Mouse (Mus musculus) mouse embryonic stem cell (cell line): Measurements from ENCODE around the gene Defb19.

Experiments
- in situ Hi-C, 2 experiments: fragments of 300-500 bp; cut with MboI; formaldehyde crosslinking; loops; 1 replicate in 1 of 2; 3 replicates in 1 of 2; pipeline ENCODE4 v1.14.3; 2019 to 2020; ENCODE audit warnings: low sequenced_read_pairs in 2 of 2, low pct_unique_long_range_greater_than_20kb in 1 of 2, mixed read lengths in 1 of 2; ENCODE audit not compliant: unreplicated experiment in 1 of 2

Defb19 gene

DNA sequence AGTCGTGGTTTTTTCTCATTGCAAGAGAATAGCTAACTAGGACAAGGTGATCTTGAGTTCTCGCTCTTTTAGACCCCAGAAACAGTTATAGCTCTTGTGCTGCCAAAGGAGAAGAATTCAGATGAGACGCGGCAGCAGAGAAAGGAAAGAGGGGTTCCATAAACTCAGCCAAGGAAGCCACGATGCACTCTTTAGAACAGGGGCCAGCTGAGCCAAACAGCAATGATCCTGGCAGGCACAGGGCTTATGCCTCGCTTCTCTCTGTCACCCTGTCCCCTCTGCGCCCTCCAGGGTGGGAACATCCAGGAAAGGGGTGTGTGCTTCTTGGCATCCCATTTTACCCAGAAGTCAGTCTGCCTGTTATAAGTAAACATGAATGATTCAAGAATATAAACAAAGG lies 19.2 kb upstream of the Defb19 start, which contains the start of gene Defb45:
TSS of gene Defb45 (minus strand) at position 101 of the 400 bp plus-strand sequence.
- in situ Hi-C loops = no loop called here

DNA sequence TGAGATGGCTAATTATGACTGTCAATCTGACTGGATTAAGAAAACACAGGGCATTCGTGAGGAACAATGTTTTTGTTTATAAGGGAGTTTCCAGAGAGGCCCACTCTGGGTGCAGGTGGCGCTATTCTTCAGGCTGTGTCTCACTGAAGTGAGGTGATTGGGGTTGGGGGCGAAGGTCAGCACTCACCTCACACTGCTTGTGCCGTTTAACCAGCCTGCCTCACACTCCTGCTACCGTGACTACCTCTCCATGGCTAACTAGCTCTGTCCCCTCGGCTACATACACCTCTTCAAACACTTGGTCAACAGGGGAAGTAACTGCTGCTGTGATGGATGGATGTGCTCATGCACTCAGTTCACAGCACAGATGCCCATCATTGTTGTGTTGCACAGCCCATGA lies 8.9 kb upstream of the Defb19 start:
- in situ Hi-C loops = no loop called here

DNA sequence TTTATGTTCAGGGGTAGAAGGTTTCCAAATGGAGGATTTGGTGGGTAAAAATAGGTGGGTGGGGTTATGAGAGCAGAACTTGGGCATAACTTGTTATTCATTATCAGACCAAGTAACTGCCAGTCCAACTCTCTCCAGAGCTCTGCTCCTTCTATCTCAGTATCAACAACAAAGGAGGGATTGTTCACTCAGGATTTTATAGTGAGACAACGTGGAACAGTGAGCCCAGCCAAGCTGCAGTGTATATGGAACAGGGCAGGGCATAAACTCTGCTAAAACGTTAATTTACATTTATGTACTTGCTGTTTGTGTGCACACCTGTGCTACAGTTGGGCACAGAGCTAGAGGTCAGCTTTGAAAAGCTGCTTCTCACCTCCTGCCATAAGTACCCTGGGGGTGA lies 8.3 kb upstream of the Defb19 start:
- in situ Hi-C loops = no loop called here

DNA sequence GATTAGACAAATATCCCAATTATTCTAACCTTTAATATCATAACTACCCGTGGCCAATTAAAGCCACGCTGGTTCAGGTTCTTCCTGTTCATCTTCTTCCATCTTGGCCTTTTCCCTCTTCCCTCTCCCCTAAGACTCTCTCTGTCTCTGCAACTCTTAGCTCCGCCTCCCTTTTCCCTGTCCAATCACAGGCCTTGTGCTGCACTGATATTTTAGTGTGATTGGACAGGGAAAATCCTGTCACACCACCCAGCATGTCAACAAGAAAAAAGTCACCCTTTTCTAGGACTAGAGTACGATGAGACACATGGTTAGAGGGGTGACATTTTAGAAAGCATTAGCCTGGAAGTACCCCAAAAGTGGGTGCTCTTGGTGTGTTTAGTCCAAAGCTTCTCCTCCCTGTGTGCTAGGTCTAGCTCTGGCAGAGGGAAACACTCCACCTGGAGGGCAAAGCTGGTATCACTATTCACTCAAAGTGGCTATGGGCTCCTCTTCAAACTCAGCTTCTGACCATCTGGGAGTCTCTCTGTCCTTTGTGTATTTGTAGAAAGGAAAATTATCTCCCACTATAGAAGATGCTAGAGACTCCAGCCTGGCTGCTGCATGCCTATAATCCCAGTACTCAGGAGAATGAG lies 6.9 kb upstream of the Defb19 start:
- in situ Hi-C loops = no loop called here

DNA sequence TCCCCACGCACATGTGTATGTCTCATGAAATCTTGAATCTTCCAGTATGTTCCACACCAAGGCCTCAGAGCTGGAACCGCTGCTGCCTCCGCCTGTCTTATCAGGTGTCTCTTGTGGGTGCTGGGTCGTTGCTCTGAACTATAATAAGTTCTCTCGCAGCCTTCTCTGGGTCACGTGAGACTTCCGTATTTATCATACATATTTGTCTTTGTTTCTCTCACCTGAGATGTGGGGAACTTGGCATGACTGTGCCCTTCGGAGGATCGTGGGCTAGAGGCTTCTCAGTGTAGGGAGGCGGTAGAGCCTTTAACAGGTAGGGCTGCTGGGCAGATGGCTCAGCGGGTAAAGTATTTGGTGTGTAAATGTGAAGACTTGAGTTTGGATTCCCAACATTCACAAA lies 500 bp upstream of the Defb19 start:
- in situ Hi-C loops = no loop called here

DNA sequence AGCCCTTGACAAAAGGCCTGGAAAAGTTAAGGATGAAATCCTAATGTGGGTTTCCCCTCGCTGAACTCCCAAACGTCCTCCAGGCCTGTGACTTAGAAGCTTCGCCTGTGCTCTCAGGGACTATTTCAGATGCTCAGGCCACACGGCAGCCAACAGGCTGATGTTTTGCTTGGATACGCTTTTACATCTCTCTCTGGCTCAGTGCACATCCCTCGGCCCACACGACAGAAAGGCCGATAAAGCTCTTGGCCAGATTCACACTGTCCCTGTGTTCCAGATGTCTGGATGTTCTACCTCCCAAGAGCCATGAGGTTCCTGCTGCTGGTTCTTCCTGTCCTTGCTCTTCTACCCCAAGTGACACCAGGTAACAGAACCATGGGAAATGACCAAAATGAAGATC lies 6.6 kb downstream of the Defb19 start:
- in situ Hi-C loops = no loop called here

DNA sequence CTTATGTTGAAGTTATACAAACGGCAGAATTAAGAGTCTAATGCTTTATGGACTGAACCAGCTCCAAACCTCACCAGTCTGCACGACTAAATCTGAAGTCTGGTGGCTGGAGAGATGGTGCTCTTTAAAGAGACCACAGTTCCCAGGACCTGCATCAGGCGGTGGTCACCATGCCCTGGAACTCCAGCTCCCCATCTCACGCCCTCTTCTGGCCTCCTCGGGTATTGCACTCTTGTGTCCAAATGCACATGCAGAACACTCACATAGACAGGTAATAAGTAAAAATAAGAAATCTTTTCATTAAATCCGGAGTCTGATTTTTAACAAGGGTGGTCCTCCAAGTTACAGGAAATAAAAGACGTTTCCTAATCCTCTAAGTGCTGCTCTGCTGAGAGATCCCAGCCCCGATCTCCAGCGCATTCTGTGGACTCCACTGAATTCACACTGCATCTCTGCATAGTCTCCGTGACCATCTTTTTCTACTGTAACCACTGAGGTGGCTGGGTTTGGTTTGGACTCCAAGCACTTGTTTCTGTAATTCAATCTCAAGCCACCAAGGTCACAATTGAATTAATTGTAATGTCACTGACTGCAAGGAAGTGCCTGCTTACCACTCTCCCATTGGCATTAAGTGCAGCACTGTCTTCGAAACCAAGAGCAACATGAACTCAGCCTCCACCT lies 7.9 kb downstream of the Defb19 start, which contains the start of gene Defb21:
TSS of gene Defb21 (plus strand) at position 631 of the 681 bp plus-strand sequence.
- in situ Hi-C loops = no loop called here

DNA sequence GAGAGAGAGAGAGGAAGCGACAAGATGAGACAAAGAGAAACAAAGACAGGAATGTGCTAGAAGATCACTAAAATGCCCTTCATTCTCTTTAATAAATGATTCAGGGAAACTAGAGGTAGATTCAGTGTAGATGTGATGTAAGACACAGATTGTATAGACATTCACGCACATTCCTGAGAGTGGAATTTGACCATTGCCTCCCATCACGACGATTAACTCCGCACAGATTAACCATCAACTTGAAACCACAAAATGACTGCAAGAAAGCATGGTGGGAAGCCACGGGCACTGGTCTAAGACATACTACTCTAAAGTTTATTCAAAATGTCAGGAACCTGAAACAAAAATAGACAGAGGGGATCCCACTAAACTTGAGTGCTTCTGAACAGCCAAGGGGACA lies 9.8 kb downstream of the Defb19 start:
- in situ Hi-C loops = no loop called here

DNA sequence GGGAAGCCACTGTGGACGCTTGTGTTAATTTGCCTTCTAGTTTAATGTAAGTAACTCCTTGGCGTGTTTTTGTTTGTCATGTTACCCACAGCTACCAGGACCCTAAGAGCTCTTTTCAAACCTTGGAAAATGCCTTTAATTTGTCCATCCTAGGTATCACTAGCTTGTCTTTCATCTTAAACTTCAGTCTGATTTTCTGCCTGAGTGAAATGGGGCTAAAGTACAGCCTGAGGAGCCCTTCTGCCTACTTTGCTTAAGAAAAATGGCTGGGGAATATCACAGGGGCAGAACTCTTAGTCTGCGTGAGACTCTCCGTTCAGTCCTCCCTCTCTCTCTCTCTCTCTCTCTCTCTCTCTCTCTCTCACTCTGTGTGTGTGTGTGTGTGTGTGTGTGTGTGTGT lies 10.2 kb downstream of the Defb19 start:
- in situ Hi-C loops = no loop called here

DNA sequence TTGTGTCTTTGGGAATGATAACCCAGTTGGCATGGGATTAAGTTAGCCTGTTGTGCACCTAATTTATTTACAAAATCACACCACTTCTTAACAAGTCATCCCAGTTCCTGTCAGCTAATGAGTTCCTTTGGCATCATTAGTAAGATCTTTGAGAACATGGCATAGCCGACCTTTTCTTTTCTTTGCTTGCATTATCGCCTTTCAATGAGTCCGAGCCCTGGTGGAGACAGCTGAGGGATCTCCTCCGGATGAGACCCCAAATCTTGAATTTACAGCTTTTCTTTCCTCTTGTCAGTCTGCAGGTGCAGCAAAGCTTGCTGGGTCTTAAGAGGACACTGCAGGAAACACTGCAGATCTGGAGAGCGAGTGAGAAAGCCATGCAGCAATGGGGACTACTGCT lies 11.1 kb downstream of the Defb19 start, which contains the start of gene Gm17416:
TSS of gene Gm17416 (plus strand) at position 301 of the 400 bp plus-strand sequence.
- in situ Hi-C loops = no loop called here

DNA sequence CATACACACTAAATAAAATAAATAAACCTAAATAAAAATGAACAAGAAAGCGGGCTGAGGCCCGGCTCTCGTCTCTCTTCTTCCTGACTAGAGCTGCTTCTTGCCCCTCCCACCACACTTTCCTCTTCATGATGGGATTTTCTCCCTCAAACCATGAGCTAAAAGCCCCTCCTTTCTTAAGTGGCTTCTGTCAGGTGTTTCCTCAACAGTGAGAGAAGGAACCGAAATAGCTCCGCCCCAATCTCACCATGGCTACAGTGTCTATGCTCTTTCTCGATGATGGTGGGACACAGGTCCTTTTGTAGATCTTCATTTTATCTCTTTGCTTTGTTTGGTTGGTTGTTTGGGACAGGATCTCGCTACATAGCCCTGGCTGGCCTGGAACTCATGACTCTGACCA lies 23.5 kb downstream of the Defb19 start:
- in situ Hi-C loops = no loop called here

DNA sequence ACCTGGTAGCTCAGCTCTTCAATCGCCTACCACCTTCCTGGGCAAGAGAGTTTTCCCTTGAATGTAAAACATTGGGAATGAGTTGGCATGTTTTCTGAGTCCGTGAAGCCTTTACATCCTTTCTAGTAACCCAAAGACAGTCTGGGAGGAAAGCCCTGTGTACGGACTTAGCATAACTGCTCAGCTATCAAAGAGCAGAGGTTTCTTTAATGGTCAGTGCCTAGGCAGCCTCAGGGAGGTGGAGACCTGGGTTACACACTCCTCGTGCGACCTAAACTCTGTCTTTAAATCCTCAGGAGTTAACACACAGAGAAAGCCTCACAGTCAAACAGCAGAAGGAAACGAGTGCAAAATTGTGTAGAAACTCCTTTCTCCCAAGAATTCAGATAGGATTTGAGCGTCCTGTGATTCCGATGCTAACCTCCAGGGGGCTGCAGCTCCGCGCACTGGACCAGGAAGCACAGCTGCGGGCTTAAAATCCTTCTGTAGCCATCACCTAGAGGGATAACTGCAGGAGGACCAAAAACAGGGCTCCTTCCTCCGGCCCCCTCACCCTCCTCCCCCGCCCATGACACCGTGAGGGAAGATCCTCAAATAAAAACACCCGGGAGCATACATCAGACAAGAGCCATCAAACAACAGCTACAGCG lies 26.2 kb downstream of the Defb19 start:
- in situ Hi-C loops = no loop called here

DNA sequence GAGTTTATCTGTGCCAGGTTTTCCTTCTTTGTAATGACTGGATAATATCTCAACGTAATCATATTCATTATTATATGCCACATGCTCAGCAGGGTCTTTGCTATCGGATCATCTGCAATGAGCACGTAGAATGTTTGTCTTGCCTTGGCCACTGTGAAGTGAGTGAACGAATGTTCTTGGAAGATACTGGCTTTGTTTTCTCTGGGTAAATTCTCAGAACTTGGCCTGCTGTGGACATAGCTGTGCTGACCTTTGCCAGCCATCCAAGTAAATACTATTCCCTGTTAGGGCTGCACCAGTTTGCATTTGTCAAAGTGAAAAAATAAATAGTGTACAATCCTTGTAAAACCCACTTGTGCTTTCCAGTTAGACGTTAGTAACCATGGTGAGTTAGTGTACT lies 32.0 kb downstream of the Defb19 start:
- in situ Hi-C loops = no loop called here

DNA sequence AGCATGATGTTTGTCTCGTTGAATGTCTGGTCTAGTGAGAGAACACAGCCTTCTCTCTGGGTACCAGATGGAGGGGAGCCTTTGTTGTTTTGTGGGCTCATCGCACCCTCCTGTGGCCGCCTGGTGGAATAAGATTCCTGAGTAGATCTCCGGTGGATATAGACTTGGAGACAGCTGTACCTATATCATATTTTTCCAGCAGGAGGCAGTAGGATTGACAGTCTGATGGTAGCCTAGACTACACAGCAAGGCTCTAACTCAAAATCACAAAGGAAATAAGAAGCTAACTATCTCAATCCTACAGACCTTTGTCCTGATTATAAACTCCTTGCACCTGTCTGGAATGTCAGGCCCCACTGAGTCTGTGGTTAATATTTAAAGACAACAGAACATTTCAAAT lies 35.4 kb downstream of the Defb19 start:
- in situ Hi-C loops = no loop called here

DNA sequence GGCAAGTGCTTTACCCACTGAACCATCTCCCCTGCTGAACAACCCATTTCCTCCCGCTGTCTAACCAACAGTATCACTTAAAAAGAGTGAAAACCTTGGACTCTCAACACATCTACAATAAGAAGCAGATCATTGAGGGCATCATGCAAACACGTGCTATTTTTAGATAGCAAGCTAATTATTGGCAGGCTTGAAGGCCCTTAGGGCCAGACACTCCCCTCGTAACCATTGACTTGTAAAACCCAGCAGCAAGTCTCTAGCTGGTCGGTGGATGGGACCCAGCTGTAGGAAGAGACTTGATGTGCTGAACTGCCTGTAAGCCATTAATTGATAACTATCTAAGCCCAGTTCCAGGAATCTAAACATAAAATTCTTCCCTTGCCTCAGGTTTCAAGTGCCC lies 36.6 kb downstream of the Defb19 start:
- in situ Hi-C loops = no loop called here

DNA sequence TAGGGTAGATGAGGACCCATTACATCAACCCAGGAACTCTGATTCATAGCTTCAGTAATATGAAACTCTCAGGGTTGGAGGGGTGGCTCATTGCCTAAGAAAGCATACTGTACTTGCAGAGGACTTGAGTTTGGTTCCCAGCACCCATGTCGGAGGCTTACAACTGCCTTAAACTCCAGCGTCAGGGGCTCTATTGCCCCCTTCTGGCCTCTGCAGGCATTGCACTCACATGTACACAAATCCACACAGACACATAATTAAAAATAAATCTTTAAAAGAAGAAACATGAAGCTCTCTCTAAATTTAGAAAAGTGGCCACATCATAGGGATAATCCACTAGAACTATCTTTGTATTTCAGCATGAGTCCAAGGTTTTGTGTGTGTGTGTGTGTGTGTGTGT lies 37.2 kb downstream of the Defb19 start:
- in situ Hi-C loops = no loop called here

DNA sequence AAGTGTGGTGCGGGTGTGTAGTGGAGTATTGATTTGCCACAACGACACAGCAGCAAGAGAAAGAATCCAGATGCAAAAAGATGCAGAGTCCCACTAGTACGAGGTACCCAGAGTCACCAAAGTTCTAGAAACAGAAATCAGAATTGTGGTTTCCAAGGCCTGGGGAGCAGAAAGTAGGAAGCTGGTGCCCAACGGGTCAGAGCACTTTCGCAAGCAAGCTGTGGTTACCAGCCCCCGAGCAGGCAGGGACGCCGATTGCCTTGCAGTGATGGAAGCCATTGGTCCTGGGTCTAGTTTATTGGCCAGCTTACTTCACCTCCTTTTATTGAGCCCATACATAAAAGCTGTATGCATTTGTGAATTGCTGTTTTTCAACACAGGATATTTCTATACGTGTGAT lies 38.1 kb downstream of the Defb19 start:
- in situ Hi-C loops = no loop called here

DNA sequence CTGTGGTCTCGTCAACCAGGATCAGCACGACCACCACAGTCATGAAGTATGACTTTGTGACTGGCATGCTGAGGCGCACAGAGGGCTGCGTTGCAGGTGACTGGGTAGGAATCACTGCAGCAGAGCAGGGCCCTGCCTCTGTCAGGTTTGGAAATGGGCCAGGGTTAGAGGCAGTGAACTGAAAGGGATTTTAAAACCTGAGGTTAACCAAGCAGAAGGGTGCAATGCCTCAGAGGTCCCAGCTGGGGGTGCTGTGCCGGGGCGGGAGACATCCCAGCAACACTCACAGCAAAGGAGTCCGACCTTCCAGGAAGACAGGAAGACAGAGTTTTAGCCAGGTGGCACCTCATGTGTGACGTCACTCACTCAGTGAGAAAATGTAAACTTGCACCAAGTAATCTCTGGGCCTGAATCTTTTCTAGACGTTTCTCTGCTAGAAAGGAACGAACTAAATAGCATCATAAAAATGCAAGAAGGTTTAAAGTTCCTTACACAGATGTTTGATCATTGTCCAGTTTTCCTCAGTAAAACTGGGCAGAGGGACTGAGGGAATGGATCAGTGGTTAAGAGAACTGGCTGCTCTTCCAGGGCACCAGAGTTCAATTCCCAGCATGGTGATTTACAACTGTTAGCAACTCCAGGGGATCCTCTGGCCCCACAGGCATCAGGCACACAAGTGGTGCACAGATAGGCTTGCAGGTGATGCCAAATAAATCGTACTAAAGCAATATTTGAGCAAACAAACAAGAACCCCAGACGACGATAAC lies 40.0 kb downstream of the Defb19 start, which contains the start of gene Defb29:
TSS of gene Defb29 (minus strand) at position 155 of the 767 bp plus-strand sequence.
- in situ Hi-C loops = no loop called here
